Mouse (Mus musculus) liver, postnatal 0 days (tissue): Measurements from ENCODE around the gene Atp5s.
A peak's percentile ranks its signal among the peaks of the same experiment; 100 is the strongest.

ENCODE experiments used
- CTCF ChIP-seq: sonication (generic); IDR thresholded peaks from 2 replicates; pipeline ENCODE4 v1.5.1; 2016; ENCODE audit warnings: antibody characterized with exemption, low read depth
- EP300 ChIP-seq: IDR thresholded peaks from 2 replicates; pipeline ENCODE4 v1.6.1; 2016; ENCODE audit warnings: antibody characterized with exemption, low read depth, mild to moderate bottlenecking

GRCm38 (mm10) chr12:69768841-69769240 lies 44.1 kb downstream of the Atp5s start:
- TF ChIP-seq CTCF (no peak), EP300 (0 out of 2 replicates have a peak, but pooled peaks have one; percentile 13)
